Mouse (Mus musculus): ENCODE measurements at regions not wholly inside any gene's neighbourhood (a gene's known extent, or its start where the extent isn't known, plus 50 kb on each side); places are given as distances from the start of the nearest gene placed in this dataset.

GRCm38 (mm10) chr12:12147088-12147687 lies 114.8 kb upstream of the Fam49a start:
- no peak for ATAC-seq (replicated peaks; ENCODE audit: low FRiP score, low TSS enrichment, poor library complexity, severe bottlenecking)

- no peak for ATAC-seq (replicated peaks; ENCODE audit: low FRiP score, low TSS enrichment, poor library complexity, severe bottlenecking)
Measured at GRCm38 (mm10) chr12:12147847-12148246, 114.1 kb upstream of the Fam49a start.

GRCm38 (mm10) chr12:12148659-12149399 lies 113.1 kb upstream of the Fam49a start:
- ATAC-seq (replicated peaks; ENCODE audit: low FRiP score, low TSS enrichment, poor library complexity, severe bottlenecking), result no peak

GRCm38 (mm10) chr12:12164411-12164810 lies 97.5 kb upstream of the Fam49a start:
- ATAC-seq (replicated peaks; ENCODE audit: low FRiP score, low TSS enrichment, poor library complexity, severe bottlenecking), result no peak

GRCm38 (mm10) chr12:12170581-12170980 lies 91.4 kb upstream of the Fam49a start:
- ATAC-seq (replicated peaks; ENCODE audit: low FRiP score, low TSS enrichment, poor library complexity, severe bottlenecking), result no peak

GRCm38 (mm10) chr12:12172087-12172823 lies 89.7 kb upstream of the Fam49a start:
- ATAC-seq (replicated peaks; ENCODE audit: low FRiP score, low TSS enrichment, poor library complexity, severe bottlenecking), result no peak

GRCm38 (mm10) chr12:12176331-12177263 lies 85.3 kb upstream of the Fam49a start:
- peak; percentile 87 for ATAC-seq (replicated peaks; ENCODE audit: low FRiP score, low TSS enrichment, poor library complexity, severe bottlenecking)

- ATAC-seq (replicated peaks; ENCODE audit: low FRiP score, low TSS enrichment, poor library complexity, severe bottlenecking), result no peak
Measured at GRCm38 (mm10) chr12:12177264-12178043, 84.5 kb upstream of the Fam49a start.

GRCm38 (mm10) chr12:12178391-12178790 lies 83.5 kb upstream of the Fam49a start:
- ATAC-seq (replicated peaks; ENCODE audit: low FRiP score, low TSS enrichment, poor library complexity, severe bottlenecking), result no peak

GRCm38 (mm10) chr12:12179292-12179865 lies 82.6 kb upstream of the Fam49a start:
- no peak for ATAC-seq (replicated peaks; ENCODE audit: low FRiP score, low TSS enrichment, poor library complexity, severe bottlenecking)

- no peak for ATAC-seq (replicated peaks; ENCODE audit: low FRiP score, low TSS enrichment, poor library complexity, severe bottlenecking)
Measured at GRCm38 (mm10) chr12:12180986-12181385, 81.0 kb upstream of the Fam49a start.

GRCm38 (mm10) chr12:12181686-12182085 lies 80.3 kb upstream of the Fam49a start:
- no peak for ATAC-seq (replicated peaks; ENCODE audit: low FRiP score, low TSS enrichment, poor library complexity, severe bottlenecking)

GRCm38 (mm10) chr12:12186353-12186752 lies 75.6 kb upstream of the Fam49a start:
- no peak for ATAC-seq (replicated peaks; ENCODE audit: low FRiP score, low TSS enrichment, poor library complexity, severe bottlenecking)

GRCm38 (mm10) chr12:12195066-12195465 lies 66.9 kb upstream of the Fam49a start:
- ATAC-seq (replicated peaks; ENCODE audit: low FRiP score, low TSS enrichment, poor library complexity, severe bottlenecking), result no peak

GRCm38 (mm10) chr12:12196627-12197026 lies 65.3 kb upstream of the Fam49a start:
- ATAC-seq (replicated peaks; ENCODE audit: low FRiP score, low TSS enrichment, poor library complexity, severe bottlenecking), result no peak

- no peak for ATAC-seq (replicated peaks; ENCODE audit: low FRiP score, low TSS enrichment, poor library complexity, severe bottlenecking)
Measured at GRCm38 (mm10) chr12:12208216-12208615, 53.7 kb upstream of the Fam49a start.

All from megakaryocyte-erythroid progenitor cell, adult 5-6 weeks (primary cell).